Mouse (Mus musculus) heart, postnatal 14 days (tissue): ENCODE data around the gene Nod2. TPM values are rescaled to one million over a fixed set of nuclear protein-coding genes. Genes with fewer than 3 reads are reported as not detected.

Source experiments
- DNase-seq, 2 experiments: peaks; one replicate each; pipeline ENCODE4 v3.0.0; 2021 to 2022
- intact Hi-C: fragments of 180-260 bp; cut with DNase I; formaldehyde crosslinking; loops from one replicate; pipeline ENCODE4 v1.15.1; 2025
- total RNA-seq, 2 experiments: library from RNA; stranded (reverse); gene quantifications; 2 replicates each; pipeline ENCODE4 v1.2.3; 2021

The Nod2 gene
- total RNA-seq, 2 experiments from 2014 or later: 1.2 to 1.4 TPM

GRCm38 (mm10) chr8:88670782-88671181 is 23.7 kb downstream of the Nod2 start:
- intact Hi-C loops: no loop called here
- no peak for DNase-seq

- no peak for DNase-seq
Observed at GRCm38 (mm10) chr8:88671575-88671974, 24.5 kb downstream of the Nod2 start.

GRCm38 (mm10) chr8:88673859-88674258 is 26.7 kb downstream of the Nod2 start:
- intact Hi-C loops: no loop called here
- DNase-seq: no peak

More at GRCm38 (mm10) chr8:88671575-88671974, 24.5 kb downstream of the Nod2 start:
- intact Hi-C loops: no loop called here

- intact Hi-C loops: no loop called here
- no peak for DNase-seq
Observed at GRCm38 (mm10) chr8:88675372-88676165, 28.5 kb downstream of the Nod2 start.

DNA sequence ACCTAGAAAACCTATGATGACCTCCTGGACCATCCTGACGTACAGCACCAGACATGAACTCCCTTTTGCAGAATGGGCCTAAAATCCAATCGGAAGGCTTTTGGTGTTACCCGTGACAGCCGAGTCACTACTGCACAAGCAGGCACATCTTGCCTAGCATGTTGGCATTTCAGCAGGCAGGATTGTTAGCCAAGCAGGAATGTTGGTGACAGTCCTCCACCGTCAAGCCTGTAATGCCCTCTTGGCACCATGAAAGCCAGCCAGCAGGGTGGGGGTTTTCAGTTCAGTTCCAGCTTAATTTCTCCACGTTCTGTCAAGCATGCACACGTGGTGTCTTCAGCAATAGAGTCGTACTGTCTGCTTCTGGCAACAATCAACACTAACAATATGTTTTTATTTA is 30.0 kb downstream of the Nod2 start:
- no peak for DNase-seq
- intact Hi-C loops: no loop called here

DNA sequence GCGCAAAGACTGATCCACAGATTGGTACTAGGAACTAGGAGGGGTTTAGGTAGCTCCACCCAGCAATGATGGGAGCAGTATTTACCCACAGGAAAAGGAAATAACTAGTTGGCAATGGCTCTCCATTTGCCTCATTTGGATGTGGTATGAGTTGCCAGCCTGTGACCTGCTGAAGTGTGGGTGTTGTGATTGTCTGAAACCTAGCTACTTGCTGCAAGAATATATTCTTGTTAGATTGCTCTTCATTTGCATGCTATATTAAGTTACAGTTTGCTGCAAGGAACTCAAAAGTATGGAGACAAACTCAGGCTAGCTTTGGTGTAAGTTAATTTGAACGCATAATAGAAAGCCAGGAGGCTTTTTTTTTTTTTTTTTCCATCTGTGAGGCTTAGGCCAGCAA is 33.5 kb downstream of the Nod2 start:
- DNase-seq: no peak
- intact Hi-C loops: no loop called here

DNA sequence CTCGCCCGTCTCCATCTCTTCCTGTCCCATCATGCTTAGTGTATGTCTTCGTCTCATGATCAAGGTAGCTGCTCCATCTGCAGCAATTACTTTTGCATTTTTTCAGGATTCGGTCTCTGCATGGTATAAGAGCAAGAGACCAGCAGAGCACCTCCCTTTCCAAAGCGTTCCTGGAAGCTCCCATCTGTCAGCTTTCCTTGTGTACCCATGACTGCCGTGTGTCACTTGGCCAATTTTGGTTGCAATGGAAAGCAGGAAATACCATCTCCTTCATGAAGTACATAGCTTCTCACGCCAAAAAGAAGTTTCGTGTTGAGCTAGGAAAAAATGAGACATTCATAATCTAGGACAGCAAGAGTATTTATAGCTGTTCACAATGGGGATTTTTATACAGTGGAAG is 33.9 kb downstream of the Nod2 start:
- no peak for DNase-seq
- intact Hi-C loops: no loop called here

DNA sequence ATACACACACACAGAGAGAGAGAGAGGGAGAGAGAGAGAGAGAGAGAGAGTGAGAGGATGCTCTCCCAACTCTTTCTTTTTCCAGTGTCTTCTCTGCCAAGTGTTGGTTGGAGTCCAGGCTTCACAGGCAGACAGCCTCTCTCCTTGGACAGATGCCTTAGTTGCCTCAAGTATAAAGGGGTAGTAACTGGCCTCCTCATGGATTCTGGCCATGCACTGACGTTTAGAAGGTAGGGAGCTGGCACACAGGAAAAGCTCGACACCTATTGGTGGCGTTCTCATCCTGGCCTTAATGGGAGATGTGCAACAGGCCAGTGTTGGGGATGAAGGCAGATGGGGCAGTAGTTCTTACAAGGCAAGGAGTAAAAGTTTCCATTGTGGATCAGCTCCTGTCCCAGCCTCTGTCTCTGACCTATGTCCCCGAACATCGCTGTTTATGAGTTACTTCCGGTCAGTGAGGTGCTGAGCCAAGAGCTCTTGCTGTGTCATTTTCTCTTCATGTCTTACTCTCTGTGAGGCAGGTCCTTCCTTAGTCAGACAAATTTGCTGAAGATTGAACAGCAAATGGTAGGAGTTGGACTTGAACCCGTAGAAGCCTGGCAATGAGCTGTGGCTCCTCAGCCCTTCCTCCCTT is 36.7 kb downstream of the Nod2 start:
- peak in 1 of 2 experiments; percentile 23 for DNase-seq
- intact Hi-C loops: no loop called here

GRCm38 (mm10) chr8:88686226-88686905 is 39.3 kb downstream of the Nod2 start:
- intact Hi-C loops: no loop called here
- DNase-seq: no peak

DNA sequence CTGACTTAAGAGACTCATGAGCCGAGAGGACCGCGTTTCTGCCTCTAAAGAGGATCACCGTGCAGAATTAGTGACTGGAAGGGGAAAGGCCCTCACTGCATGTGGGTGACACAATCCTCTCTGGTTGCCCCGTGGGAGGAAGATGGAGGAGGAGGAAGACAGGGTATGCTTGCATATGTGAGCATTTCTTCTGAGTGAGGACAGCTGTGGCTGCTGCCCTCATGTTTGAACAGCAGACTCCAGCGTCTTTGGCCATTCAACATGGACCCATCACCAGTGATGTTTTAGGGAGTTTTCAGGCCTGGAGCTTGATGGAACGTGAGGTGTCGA is 39.8 kb downstream of the Nod2 start:
- intact Hi-C loops: no loop called here
- no peak for DNase-seq

- DNase-seq: no peak
- intact Hi-C loops: no loop called here
Observed at GRCm38 (mm10) chr8:88689151-88689550, 42.0 kb downstream of the Nod2 start.

- intact Hi-C loops: loop anchor here (5.0 kb wide), 1 partner anchor 153 kb away; no protein-coding TSS in a partner anchor
Observed at GRCm38 (mm10) chr8:88689891-88690290, 42.8 kb downstream of the Nod2 start.

DNA sequence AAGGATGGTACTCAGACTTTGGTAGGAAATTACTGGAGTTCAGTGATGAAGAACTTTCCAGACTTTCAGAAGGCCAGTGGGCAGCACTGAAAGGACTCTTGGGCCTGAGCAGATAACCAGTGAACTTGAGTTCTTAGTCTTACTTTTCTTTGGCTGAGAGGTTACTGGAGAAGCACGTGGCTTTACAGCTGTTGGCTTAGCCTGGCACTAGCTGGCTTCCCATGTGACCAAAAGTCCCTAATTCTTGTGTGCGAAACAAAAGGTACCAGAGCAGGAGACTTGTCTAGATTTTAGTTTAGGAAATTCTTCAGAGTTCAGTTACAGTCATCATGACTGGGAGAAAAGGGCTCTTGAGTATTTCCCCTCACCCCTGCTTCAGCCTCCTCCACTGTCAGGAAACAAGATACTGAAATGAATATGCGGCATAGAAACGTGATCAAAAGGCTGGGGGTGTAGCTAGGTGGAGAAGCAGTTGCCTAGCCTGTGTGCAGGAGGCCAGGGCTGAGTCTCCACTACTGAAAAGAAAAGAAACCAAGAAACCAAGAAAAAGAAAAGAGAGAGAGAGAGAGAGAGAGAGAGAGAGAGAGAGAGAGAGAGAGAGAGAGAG is 44.3 kb downstream of the Nod2 start:
- intact Hi-C loops: loop anchor here (5.0 kb wide), 1 partner anchor 154 kb away; no protein-coding TSS in a partner anchor
- no peak for DNase-seq

More at GRCm38 (mm10) chr8:88689891-88690290, 42.8 kb downstream of the Nod2 start:
- no peak for DNase-seq

DNA sequence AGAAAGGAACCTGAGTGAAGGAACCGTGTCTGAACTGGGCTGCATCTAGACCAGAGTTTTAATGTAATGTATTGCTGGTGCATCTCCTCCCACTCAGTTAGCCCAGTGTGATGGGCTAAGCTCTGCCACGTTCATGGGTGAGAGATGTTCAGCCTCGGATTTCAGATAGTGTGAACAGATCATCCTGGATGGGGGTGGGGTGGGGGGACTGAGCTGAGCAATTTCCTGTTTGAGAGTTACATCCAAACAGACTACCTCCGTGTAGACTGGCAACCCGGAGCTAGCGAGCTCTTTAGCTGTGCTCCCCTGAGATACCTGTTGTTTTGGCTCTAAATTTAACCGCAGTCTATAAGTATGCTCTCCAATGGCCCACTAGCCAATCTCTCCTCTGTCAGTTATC is 44.8 kb downstream of the Nod2 start:
- no peak for DNase-seq
- intact Hi-C loops: loop anchor here (5.0 kb wide), 1 partner anchor 155 kb away; no protein-coding TSS in a partner anchor

DNA sequence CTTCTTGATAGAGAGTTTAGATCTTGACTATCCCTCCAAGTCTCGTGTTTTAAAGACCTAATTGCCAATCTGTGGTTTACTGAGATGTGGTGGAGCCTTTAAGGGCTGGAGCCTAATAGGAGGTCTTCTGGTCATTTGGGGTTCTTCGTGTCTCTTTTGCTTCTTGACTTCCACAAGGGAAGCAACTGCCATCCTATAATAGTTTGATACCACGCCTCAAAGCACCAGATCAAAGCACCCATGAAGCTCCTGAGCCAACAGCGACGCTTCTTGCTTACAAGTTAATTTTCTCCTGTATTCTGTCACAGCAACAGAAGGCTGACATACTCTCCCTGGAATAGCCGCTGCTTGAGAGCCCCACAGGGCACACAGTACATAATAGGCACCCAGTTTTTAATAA is 45.8 kb downstream of the Nod2 start:
- DNase-seq: no peak
- intact Hi-C loops: loop anchor here (5.0 kb wide), 1 partner anchor 156 kb away; no protein-coding TSS in a partner anchor

DNA sequence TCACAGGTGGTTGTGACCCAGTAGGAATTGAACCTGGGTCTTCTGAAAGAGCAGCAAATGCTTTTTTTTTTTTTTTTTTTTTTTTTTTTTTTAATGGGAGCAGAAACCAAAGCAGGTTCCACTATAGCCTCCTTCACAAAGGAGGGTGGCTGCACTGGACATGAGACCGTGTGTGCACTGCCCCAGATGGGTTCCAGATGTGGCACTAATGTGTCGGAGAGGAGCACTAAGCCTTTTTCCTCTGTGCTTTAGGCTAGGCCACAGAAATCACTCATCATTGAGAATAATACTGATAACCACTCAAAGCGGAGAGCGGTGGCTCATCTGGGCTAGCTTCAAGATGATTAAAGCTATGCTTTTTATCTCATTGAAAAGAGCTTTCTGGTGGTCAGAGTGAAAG is 46.3 kb downstream of the Nod2 start:
- intact Hi-C loops: loop anchor here (5.0 kb wide), 1 partner anchor 156 kb away; no protein-coding TSS in a partner anchor
- DNase-seq: no peak

DNA sequence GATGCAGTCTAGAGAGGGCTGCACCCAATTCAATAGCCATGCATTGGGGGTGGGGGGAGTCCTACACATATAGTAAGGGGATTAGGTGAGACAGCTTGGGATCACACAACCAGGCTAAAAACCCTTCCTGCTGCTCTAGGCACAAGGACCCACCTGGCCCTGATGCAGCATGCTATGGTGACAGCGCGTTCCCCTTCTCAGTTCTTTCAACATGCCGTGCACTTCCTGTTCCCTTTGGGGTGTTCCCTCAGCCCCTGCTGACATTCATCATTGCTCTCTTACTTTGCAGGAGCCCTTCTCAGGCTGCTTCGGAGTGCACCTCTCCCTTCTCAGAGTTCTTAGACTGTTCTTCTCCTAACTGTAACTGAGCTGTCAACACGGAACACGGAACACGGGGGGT is 47.2 kb downstream of the Nod2 start:
- DNase-seq: no peak
- intact Hi-C loops: loop anchor here (5.0 kb wide), 1 partner anchor 157 kb away; no protein-coding TSS in a partner anchor

DNA sequence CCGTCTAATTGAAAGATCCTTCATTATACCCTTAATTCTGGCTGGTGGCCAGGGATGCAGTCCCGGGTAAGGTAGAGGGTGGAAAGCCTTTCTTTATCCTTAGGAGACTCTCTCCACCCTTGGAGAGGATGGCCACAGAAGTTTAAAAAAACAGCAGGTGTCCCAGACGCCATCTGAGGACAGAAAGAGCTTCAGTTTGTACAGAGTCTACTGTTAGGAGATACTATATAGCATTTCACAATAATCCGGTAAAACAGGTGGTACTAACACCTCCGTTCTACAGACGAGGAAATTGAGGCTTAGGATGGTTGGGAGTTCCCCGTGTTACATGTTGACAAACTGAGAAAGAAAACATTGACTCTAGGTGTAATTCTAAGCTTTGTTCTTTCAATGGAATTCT is 49.1 kb downstream of the Nod2 start:
- intact Hi-C loops: loop anchor here (5.0 kb wide), 3 partner anchors 49 to 334 kb away; partner anchors contain the start of genes Brd7 and Nod2
- DNase-seq: no peak

DNA sequence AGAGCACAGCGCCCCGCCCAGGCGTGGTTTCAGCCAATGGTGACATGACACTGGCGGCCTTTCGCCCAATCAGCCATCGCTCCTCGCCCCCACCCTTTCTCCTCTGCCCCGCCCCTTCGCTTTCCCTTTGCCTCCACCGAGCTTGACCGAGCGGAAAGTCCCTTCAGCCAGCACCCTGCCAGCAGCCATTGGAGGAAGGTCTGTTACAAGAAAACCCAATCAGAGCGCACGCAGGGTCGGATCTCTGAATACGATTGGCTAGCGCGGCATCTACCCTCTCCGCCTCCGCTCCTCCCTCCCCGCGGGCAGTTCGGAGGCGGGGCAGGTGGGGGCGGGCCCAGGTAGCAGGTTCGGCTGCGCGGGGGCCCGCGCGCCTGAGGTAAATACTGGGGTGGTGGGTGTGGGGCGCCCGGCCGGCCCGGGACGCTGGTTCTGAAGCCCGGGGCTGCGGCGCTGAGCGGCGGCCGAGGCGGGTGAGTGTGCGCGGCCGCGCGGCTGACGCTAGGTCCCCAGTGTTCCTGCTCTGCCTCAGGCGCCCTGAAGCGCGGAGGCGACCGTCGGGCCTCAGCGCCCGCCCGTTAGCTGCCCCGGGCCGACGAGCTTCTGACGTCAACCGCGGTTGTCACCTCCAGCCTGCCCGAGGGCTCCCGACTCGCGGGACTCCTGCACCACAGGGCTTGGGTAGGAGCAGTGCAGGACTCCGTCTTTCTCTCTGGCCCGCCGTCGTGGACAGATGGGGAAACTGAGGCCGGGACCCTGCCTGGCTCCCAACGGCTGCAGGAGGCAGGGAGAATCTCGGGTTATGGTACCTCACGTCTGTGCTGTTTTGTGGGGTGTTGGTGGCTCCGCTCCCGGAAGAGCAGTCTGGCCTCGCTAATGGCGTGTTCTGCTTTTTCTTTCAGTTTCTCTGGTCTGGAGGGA is 49.9 kb downstream of the Nod2 start, which contains the start of gene Cyld:
Gene Cyld (plus strand): TSS at position 308 of the 921 bp plus-strand sequence.
- DNase-seq: peak; percentile 97 to 98
- intact Hi-C loops: loop anchor here (5.0 kb wide), 3 partner anchors 50 to 335 kb away; partner anchors contain the start of genes Brd7 and Nod2
